Mouse (Mus musculus): ENCODE measurements around the gene Gm17349. TPM values are rescaled to one million over a fixed set of nuclear protein-coding genes. Genes with fewer than 3 reads are reported as not detected.
A peak's percentile ranks its signal among the peaks of the same experiment; 100 is the strongest.
"Not testable (repeated sequence)": the region's sequence is repeated elsewhere in the genome, so short reads cannot be mapped to it uniquely, and the experiment has no call there.

The Gm17349 gene
- total RNA-seq (2021): 1 to 10 TPM; 2.8 to 4.2 TPM

DNA sequence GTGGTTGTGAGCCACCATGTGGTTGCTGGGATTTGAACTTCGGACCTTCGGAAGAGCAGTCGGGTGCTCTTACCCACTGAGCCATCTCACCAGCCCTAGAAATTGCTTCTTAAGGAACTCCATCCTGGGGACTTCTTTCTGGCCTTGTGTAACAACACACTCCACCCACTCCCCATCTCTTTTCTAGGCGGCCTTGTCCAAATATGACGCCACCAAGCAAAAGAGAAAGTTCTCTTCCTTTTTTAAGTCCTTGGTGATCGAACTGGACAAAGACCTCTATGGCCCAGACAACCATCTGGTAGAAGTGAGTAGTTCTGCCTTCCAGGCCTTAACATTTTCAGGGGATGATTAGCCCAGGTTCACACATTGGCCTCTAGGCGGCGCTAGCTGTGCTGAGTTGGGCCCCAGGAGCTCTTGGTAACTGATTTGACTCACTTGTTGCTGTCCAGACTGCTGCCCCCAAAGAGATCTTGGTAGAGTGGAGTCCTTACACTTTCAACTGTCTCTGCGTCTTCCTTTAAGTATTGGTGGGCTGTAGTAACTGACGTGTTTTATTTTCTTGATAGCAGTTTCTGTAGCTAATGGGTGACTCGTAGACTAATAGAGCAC is at the start of gene Gm17349:
Gm17349 (minus strand) TSS at position 51 of the 609 bp plus-strand sequence.
- intact Hi-C loops (cut with DNase I): no loop called here
- DNase-seq (ENCODE audit: low spot score): peak; percentile 31

DNA sequence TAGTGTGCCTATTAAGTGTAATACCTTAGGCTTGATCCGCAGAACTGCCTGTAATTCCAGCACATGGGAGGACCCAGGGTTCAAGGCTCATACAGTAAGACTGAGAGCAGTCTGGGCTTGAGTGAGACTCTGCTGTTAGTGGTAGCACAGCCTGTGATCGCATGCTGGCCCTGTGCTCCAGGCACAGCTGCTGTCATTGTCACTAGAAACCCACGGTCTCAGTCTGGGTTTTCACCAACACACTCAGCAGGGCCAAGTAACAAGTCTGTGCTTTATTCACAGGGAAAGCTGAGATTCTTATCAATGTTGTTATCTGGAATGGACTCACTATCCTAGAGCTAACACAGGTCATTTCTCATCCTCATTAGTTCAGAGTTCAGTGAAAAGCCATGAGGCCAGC is 48.9 kb upstream of the Gm17349 start:
- intact Hi-C loops (cut with DNase I): no loop called here
- DNase-seq (ENCODE audit: low spot score): no peak

DNA sequence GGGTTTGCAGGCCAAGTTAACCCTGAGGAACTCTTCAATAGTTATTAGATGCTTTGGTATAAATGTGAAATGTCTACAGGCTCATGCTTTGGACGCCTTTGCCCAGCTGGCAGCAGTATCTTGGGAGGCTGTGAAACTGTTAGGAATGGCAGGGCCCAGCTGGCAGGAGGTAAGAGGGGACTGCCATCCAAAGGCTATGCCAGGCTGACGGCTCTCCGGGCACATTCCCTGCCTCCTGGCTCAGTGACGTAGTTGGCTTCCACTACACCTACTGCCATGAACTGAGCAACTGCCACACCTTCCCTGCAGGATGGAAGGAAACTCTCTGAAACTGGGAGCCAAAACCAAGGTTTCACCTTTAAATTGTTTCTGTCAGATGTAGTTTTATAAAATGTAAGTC is 34.9 kb upstream of the Gm17349 start:
- DNase-seq (ENCODE audit: low spot score): no peak
- intact Hi-C loops (cut with DNase I): no loop called here

DNA sequence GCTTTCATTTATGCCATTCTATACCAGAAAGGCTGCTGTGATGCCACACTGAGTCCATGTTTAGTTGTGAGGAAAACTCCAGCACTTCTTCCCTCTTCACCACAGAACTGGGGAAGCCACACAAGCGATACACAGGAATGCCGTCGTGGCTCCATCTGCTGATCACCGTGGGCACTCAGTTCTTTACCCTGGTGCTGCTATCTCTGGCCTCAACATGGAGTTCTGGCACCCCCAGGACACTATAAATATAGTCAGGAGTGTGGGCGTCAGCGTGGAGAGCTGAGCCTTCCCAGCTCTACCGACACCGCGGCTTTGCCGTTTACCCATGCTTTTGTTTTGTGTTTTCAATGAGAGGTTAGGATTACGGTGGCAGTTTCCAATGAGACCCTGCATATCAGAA is 31.4 kb upstream of the Gm17349 start:
- no peak for DNase-seq (ENCODE audit: low spot score)
- intact Hi-C loops (cut with DNase I): no loop called here

DNA sequence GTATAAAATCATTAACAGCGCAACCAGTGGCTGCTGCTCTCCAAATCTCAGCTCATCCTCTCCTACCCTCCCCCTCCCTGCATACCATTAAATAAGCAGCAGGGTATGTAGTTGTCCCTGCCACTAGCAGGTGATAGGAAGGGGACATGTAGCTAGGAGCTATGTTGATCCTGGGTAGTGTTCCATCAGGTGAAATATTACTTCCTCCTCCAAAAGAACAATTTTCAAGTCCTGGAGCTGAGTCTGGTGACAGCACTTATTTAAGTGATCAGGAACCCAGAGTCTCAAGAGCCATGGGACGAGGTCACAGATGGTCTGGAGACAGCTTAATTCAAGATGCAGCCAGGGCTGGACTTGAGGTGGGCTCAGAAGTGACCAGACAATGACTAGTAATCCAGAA is 30.3 kb upstream of the Gm17349 start:
- DNase-seq (ENCODE audit: low spot score): peak; percentile 100
- intact Hi-C loops (cut with DNase I): no loop called here

DNA sequence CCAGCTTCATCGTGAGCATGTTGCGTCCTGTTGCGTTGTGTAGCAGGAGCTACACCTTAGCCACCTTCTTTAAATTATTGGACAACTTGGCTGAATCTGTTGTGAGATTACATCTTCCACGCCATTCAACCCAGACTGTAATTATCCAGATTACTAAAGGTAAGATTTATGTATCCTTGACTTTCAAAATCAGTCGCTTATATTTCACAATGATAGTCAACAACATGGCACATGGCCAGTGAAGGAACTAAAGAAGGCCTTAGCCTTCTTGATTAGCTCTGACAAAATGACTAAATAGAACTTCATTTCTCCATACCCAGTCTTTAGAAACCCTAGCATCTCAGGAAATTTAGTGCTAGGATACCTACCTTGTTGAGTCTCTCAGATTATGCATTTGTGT is 27.9 kb upstream of the Gm17349 start:
- no peak for DNase-seq (ENCODE audit: low spot score)
- intact Hi-C loops (cut with DNase I): no loop called here

DNA sequence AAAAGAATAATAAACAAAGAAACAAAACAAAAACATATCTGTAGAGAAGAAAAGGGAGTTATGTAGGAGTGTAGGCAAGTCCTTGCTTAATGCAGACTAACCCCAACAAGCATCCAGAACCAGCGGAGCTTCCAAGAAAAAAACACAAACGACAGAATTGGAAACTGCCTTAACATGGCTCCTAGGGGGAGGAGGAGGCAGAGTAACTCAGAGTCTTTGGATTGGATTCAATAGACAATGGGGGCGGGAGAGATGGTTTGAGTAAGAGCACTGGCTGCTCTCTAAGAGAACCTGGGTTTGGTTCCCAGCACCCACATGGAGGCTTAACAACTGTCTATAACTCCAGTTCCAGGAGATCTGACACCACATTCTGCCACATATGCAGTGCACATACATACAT is 26.4 kb upstream of the Gm17349 start:
- no peak for DNase-seq (ENCODE audit: low spot score)
- intact Hi-C loops (cut with DNase I): no loop called here

DNA sequence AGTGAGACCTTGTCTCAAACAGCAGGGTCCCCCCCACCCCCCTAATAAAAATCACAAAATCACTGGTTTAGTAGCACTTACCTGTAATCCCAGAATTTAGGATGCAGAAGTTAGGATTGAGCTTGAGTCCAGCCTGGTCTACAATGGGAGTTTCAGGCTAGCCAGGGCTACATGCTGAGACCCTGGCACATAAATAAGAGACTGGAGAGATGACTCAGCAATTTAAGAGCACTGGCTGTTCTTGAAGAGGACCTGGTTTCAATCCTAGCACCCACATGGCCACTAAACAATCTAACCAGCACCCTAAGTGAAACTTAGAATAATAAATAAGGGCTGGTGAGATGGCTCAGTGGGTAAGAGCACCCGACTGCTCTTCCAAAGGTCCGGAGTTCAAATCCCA is 25.9 kb upstream of the Gm17349 start:
- DNase-seq (ENCODE audit: low spot score): no peak
- intact Hi-C loops (cut with DNase I): no loop called here

DNA sequence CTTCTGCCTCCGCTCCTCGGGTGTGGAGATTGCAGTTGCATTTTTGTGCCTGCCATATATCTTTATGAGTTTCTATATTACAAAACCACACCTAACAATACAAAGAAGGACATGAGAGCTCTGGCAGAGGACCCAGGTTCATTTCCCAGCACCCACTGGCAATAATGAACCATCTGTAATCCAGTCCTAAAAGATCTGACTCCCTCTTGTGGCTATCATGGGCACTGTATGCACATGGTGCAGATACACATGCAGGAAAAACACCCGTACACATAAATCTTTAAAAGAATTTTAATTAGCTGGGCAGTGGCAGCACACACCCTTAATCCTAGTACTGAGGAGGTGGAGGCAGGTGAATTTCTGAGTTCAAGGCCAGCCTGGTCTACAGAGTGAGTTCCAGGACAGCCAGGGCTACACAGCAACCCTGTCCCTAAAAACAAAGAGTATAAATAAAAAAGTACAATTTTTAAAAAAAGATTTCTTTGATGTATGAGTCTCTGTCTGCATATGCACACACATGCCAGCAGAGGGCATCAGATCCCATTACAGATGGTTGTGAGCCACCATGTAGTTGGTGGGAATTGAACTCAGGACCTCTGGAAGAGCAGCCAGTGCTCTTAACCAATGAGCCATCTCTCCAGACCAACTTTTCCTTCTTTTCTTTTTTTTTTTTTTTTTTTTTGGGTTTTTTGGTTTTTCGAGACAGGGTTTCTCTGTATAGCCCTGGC is 23.9 kb upstream of the Gm17349 start:
- no peak for DNase-seq (ENCODE audit: low spot score)
- intact Hi-C loops (cut with DNase I): no loop called here

DNA sequence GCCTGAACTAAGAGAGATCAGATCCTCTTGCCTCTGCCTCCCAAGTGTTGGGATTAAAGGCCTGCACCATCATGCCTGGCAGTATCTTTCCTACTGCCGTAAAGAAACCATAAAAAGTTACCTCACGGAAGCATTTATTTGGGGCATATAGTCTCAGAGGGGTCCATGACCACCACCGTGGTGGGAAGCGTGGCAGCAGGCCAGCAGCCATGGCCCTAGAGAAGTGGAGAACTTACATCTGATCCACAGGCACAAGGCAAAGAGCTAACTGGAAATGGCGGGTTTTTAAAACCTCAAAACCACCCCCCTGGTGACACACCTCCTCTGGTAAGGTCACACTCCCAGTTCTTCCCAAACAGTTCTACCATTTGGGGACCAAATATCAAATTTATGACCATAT is 22.9 kb upstream of the Gm17349 start:
- intact Hi-C loops (cut with DNase I): no loop called here
- DNase-seq (ENCODE audit: low spot score): no peak

DNA sequence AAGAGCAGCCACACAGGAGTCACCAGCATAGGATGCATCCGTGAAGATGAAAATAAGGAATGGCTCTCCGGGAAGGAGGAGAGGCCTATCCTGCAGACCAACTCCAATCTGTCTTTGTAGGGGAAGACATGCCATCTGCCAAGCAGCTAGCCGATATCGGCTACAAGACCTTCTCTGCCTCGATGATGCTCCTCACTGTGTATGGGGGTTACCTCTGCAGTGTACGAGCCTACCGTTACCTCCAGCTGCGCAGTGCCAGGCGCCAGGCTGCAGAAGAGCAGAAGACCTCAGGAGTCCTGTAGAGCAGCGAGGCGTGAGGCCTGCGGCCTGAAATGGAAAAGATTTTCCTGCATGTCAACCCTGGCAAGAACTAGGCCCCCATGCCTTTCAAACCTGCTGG is 22.2 kb upstream of the Gm17349 start:
- intact Hi-C loops (cut with DNase I): no loop called here
- DNase-seq (ENCODE audit: low spot score): no peak

DNA sequence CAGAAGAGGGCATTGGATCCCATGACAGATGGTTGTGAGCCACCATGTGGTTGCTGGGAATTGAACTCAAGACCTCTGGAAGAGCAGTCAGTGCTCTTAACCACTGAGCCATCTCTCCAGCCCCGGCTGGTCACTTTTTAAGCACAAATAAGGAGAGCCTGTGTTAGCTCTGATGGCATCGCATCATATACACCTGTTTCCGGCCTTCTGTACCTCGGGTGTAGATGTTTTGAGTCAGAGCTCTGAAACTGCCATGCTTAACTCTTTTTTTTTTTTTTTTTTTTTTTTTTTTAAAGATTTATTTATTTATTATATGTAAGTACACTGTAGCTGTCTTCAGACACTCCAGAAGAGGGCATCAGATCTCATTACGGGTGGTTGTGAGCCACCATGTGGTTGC is 21.7 kb upstream of the Gm17349 start:
- DNase-seq (ENCODE audit: low spot score); intact Hi-C loops (cut with DNase I): not testable (repeated sequence)

DNA sequence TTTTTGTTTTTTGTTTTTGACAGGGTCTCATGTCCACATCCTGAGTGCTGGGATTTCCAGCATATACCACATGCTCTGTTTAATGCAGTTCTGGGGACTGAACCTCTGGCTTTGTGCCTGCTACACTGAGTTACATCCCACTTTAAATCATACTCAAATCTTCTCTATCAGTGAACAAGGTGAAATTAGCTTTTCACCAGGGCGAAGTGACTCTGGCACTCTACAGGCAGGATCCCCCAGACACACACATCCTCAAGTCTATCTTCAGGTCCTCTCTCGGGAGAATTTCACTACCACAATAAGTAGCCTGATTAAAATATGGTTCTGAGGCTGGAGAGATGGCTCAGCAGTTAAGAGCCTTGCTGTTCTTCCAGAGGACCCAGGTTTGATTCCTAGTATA is 21.3 kb upstream of the Gm17349 start:
- intact Hi-C loops (cut with DNase I): no loop called here
- DNase-seq (ENCODE audit: low spot score): no peak

DNA sequence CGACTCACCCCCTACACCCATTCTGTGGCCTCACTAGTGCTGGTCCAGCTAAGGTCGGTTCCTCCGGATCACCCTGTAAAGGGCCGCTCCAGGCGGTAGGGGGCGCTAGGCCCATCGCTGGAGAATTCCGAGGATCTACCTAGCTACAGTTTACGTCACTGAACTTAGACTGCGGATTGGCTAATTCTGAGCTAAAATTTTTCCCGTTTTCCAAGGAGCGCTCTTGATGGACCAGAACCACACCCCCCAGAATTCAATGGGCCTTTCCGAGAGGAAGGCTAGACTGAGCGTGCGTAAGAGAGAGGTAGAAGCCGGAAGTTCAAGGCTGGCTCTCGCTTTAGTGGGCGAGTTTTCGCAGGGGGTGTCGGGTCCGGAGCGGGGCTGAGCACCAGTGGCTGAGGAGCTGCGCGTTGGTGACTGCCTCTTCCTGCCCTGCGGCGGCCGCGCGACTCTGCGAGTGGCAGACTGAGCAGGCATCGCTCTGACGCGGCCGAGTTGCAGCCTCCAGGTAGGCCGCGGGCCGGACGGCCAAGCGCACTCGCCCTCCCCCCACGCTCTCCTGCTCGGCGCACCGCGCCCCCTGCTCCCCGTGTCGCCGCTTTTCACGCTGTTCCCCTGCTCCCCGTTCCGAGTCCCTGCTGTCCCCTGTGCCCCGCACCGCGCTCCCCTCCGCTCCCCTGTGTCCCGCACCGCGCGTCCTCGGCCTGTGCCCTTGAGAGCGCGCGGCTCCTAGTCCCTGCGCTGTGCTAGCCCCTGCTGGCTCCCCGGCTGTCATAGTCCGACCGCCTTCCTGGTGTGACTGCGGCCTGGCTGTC is 20.3 kb upstream of the Gm17349 start, which contains the start of gene Cox14:
Cox14 (plus strand) TSS at position 278 of the 815 bp plus-strand sequence.
- intact Hi-C loops (cut with DNase I): loop anchor here (2.0 kb wide), 1 partner anchor 53 kb away; no protein-coding TSS in a partner anchor
- DNase-seq (ENCODE audit: low spot score): peak; percentile 92

DNA sequence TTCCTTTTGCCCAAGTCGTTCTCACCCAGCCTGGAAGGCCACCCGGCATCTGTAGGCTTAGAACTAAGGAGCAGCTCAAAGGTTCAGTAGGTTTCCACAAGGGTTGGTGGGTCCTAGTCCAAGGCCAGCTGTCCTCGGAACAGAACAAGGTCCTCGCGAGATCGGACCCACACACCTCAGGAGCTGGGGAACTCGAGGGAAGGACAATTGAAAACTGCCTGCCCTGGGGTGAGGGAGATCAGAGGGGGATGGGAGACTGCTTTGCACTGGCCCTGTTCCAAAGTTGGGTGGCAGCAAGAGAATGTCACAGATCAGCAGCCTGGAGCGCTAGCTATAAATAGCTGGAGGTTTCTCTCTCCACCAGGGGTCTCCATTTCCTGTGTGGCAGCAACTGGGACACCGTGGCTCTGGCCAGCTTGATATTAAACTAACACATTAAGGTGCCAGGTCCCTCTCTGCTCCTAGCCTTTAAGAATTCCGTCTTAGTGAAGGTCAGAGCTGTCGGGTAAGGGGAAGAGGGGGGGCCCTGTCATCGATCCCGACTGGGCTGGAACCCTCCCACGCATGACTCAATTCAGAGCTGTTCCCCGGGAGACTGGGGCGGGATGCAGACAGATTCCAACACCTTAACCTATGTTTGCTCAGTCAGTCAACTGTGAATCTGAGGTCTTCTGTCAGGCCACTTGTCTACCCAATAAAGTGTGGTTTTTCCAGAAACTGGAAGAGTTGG is 19.2 kb upstream of the Gm17349 start:
- DNase-seq (ENCODE audit: low spot score): peak; percentile 54
- intact Hi-C loops (cut with DNase I): loop anchor here (2.0 kb wide), 1 partner anchor 54 kb away; no protein-coding TSS in a partner anchor

DNA sequence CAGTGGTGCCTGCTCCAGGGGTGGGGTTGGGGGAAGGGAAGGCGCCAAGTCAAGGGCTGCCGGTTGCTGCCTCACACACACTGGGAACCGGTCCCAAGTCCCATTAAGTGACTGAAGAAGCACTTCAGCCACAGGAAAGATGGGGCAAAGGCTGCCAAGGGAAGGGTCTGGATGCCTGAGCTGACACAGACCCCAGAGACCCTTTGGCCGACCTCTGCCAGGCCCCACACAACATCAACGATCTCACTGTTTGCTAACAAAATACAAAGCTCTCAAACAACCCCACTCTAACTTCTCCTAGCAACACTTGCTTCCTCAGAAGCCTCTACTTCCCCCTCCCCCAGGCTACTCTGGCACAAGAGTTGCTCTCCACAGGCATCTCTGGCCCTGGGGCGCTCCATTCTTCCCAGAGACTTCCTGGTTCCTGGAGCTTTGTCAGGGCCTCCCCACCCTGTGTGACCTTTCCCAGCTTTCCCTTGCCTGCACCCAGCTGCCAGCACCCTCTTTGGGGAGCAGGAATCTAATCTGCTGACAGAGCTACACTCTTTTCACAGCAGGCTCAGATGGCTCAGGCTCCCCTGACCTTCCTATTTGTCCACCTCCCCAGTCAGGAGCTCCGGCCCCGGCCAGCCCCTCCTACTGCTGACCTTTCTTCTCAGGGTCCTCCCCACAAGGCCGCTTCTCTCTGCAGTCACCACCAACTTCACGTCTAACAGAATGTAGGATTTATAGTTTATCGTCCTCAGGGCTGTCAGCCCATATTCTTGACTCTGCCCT is 18.4 kb upstream of the Gm17349 start:
- peak; percentile 70 for DNase-seq (ENCODE audit: low spot score)
- intact Hi-C loops (cut with DNase I): loop anchor here (2.0 kb wide), 1 partner anchor 55 kb away; no protein-coding TSS in a partner anchor

DNA sequence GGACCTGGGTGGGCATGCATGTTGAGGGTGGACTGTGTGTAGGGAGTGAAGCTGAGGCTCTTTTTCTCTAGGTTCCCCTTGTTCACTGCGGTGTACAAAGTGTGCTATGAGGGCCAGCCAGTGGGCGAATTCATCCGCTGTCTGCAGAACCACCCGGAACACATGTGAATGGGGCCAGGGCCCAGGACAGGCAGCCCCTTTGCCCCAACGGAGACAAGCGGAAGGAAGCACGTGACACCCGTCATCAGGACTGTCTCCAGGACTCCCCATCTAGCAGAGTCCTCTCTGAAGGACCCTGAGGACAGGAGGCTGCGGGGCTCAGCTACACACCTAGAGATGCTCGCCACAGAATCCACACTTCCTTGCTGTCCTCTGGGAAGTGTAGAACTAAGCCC is 17.8 kb upstream of the Gm17349 start:
- DNase-seq (ENCODE audit: low spot score): no peak
- intact Hi-C loops (cut with DNase I): no loop called here

DNA sequence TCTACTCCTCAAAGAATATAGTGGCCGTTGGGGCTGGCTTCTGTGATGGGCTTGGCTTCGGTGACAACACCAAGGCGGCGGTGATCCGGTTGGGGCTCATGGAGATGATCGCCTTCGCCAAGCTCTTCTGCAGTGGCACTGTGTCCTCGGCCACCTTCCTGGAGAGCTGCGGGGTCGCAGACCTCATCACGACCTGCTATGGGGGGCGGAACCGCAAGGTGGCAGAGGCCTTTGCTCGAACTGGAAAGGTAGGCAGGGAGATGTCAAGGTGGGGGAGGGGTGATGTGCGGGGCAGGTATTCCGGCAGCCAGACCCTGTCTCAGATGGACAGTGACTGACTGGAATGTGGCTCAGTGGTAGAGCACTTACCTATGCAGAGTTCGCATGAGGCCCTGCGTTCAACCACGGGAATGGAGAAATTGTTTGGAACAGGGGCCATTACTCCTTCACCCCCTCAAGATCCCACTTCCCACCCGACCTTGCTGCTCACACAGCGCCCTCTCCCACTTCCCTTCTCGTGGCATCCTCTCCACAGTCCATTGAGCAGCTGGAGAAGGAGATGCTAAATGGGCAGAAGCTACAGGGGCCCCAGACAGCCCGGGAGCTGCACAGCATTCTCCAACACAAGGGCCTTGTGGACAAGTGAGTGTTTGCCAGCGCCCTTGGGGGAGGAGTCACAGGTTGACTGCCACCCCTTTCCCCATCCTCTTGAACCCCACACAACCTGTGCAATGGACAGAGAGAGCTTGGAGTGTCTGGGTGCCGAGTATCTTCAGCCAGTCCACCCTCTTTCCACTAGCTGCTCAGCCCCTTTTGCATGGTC is 16.8 kb upstream of the Gm17349 start:
- intact Hi-C loops (cut with DNase I): no loop called here
- no peak for DNase-seq (ENCODE audit: low spot score)

Data from heart, postnatal 25 days (tissue).